In the genomic region with DNA sequence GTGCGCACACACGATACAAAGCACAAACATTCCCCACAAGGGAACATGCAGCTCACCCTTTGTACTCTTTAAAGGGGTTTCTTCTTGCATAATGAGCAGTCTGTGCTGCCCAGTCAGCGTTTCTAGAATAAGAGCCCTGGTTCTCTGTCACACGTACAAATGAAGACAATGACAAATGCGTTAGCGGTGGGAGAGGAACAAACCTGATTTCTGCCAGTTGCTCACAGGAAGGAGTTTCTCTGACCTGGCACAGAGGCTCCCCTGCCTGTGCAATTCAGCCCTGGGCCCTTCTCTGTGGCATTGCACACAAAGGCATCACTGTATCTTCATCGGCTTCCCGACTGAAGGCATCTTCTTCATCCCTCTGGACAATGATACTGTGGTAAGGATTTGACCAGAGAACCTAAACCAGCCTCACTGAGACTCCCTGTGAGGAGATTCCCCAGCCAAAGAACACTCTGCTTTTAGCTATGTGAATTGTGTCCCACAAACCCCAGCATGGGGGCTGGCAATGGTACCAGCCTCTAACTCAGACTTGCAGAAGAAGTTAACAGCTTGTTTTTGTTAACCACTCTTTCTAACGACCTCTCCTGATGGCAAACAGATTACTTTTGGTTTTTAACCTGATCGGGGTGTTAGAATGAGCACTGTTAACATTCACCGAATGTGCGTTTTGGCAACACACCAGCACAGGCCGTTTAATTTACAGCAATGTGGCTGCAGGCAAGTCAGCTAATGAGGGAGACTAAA, we compare ENCODE assay signal across 9 mouse cellular contexts.
DNase-seq lines count a peak whose midpoint lies in the region; ATAC-seq lines count a peak whose summit lies in the region.
"Had no signal": no experiment of that assay in that cellular context is flagged by ENCODE, and none has a peak within 500 bp of the region (broad histone marks: within the 10 kb centered on the region; RNA-seq: fewer than 3 reads in every experiment).

No protein-coding gene starts in this region.

- 0 out of 2 replicates have a peak overlapping the region, but pooled peaks have one; percentile 4 for H3K4me2 ChIP-seq in hindbrain, embryonic 14.5 days (replicated peaks)
- H3K4me2 ChIP-seq: heart, embryonic 13.5 days; liver, embryonic 13.5 days had no signal

- no peaks in the 10 kb centered on the region for H3K27me3 ChIP-seq in hindbrain, embryonic 14.5 days (ENCODE audit: control insufficient read depth, insufficient read depth, low read length)
- H3K27me3 ChIP-seq: heart, embryonic 13.5 days; liver, embryonic 13.5 days had no signal

- peak; percentile 71 for ATAC-seq in hindbrain, embryonic 14.5 days (ENCODE audit: low FRiP score)

- no peak overlapping the region for H3K4me3 ChIP-seq in hindbrain, embryonic 14.5 days (replicated peaks; ENCODE audit: low read length)
- H3K4me3 ChIP-seq: heart, embryonic 13.5 days; liver, embryonic 13.5 days had no signal

- H3K36me3 ChIP-seq in hindbrain, embryonic 14.5 days (replicated peaks; ENCODE audit: control insufficient read depth, insufficient read depth) = no peaks in the 10 kb centered on the region
- H3K36me3 ChIP-seq: heart, embryonic 13.5 days; liver, embryonic 13.5 days had no signal

- H3K9ac ChIP-seq in hindbrain, embryonic 14.5 days = no peak overlapping the region
- H3K9ac ChIP-seq: heart, embryonic 13.5 days; liver, embryonic 13.5 days had no signal

- intact Hi-C loops in heart, postnatal 25 days (cut with DNase I) = no loop called here

- peak; percentile 40 to 57 for DNase-seq in cerebellum, adult 18-20 months
- DNase-seq in cerebellum, postnatal 14 days = peak; percentile 66 to 74
- DNase-seq in hindbrain, embryonic 14.5 days (ENCODE audit: low spot score) = peak; percentile 68
- DNase-seq in mesoderm, embryonic 11.5 days (ENCODE audit: low read depth, low spot score) = peak; percentile 43
- DNase-seq in urinary bladder, postnatal 4 days (ENCODE audit: low spot score in 2 of 2) = no peak
- DNase-seq in gastrocnemius, postnatal 4 days (ENCODE audit: low spot score in 2 of 2) = no peak
- no peak for DNase-seq in heart, postnatal 25 days (ENCODE audit: low spot score)
- DNase-seq: liver, embryonic 13.5 days had no signal

- no peaks in the 10 kb centered on the region for H3K9me3 ChIP-seq in hindbrain, embryonic 14.5 days (ENCODE audit: control insufficient read depth, low read length)
- H3K9me3 ChIP-seq: heart, embryonic 13.5 days; liver, embryonic 13.5 days had no signal

- H3K27ac ChIP-seq in hindbrain, embryonic 14.5 days = peak overlapping the region; percentile 66
- H3K27ac ChIP-seq: heart, embryonic 13.5 days; liver, embryonic 13.5 days had no signal

- 15% methylated on average over 13 of the region's 13 CpGs for WGBS in hindbrain, embryonic 14.5 days

- peaks cover 21% of the 10 kb centered on the region for H3K4me1 ChIP-seq in hindbrain, embryonic 14.5 days (replicated peaks; ENCODE audit: control insufficient read depth, insufficient read depth, low read length)
- H3K4me1 ChIP-seq: heart, embryonic 13.5 days; liver, embryonic 13.5 days had no signal

Comparison
In these comparisons a context has a peak if more than half of its experiments do, and no peak if none do; other contexts are left out.
1. DNase-seq: peak in cerebellum, adult 18-20 months (2 of 2), cerebellum, postnatal 14 days (2 of 2), hindbrain, embryonic 14.5 days (single experiment) and mesoderm, embryonic 11.5 days (single experiment); none in urinary bladder, postnatal 4 days (0 of 2), gastrocnemius, postnatal 4 days (0 of 2) and heart, postnatal 25 days (single experiment).